Mouse (Mus musculus) heart, adult 2 months (tissue): ENCODE data around the gene Gm5788. TPM values are rescaled to one million over a fixed set of nuclear protein-coding genes. Genes with fewer than 3 reads are reported as not detected.
A peak's percentile ranks its signal among the peaks of the same experiment; 100 is the strongest.
"Not testable (repeated sequence)": the region's sequence is repeated elsewhere in the genome, so short reads cannot be mapped to it uniquely, and the experiment has no call there.

Experiments
- DNase-seq, 2 experiments: peaks; one replicate each; pipeline ENCODE4 v3.0.0; 2021
- H3K27ac ChIP-seq: fragments of 200-600 bp; 2 replicates; pipeline ENCODE4 v1.8.1; 2022
- H3K27me3 ChIP-seq: fragments of 200-500 bp; 2 replicates; pipeline ENCODE4 v1.6.1; 2012; ENCODE audit warnings: mild to moderate bottlenecking, low read length, inconsistent platforms, mixed read lengths; ENCODE audit not compliant: control insufficient read depth, insufficient read depth
- H3K36me3 ChIP-seq: fragments of 200-500 bp; 2 replicates; pipeline ENCODE4 v1.6.1; 2012; ENCODE audit warnings: low read length, inconsistent platforms; ENCODE audit not compliant: control insufficient read depth, insufficient read depth
- H3K4me1 ChIP-seq: fragments of 200-500 bp; 2 replicates; pipeline ENCODE4 v1.6.1; 2011; ENCODE audit warnings: low read length; ENCODE audit not compliant: control insufficient read depth, insufficient read depth
- H3K4me3 ChIP-seq: fragments of 200-600 bp; 2 replicates; pipeline ENCODE4 v1.8.1; 2022
- H3K79me2 ChIP-seq: fragments of 200-500 bp; replicated peaks from 2 replicates; pipeline ENCODE4 v1.6.1; 2012; ENCODE audit warnings: mild to moderate bottlenecking, inconsistent platforms, low read length, moderate library complexity, mixed read lengths; ENCODE audit not compliant: control insufficient read depth, insufficient read depth
- H3K9ac ChIP-seq: fragments of 200-500 bp; 2 replicates; pipeline ENCODE4 v1.6.1; 2012; ENCODE audit warnings: low read depth, mild to moderate bottlenecking, control low read depth, inconsistent platforms, low read length, mixed read lengths
- CTCF ChIP-seq: fragments of 200-600 bp; IDR thresholded peaks from 2 replicates; pipeline ENCODE4 v1.8.1; 2022; ENCODE audit warnings: antibody characterized with exemption, mild to moderate bottlenecking, moderate library complexity
- EP300 ChIP-seq: fragments of 200-500 bp; IDR thresholded peaks from 2 replicates; pipeline ENCODE4 v1.6.1; 2011; ENCODE audit warnings: low read depth, low read length, control low read depth; ENCODE audit not compliant: insufficient read depth
- POLR2A ChIP-seq: fragments of 200-500 bp; IDR thresholded peaks from 2 replicates; pipeline ENCODE4 v1.6.1; 2011; ENCODE audit warnings: mild to moderate bottlenecking, low read depth, low read length, control low read depth; ENCODE audit not compliant: insufficient read depth
- WGBS: fragments of 180-500 bp; shearing (Covaris S2); methylation state at CpG from one replicate; pipeline ENCODE4 v1.1.7; 2018; 5-methylcytosine and 5-hydroxymethylcytosine counted together
- intact Hi-C: fragments of 180-260 bp; cut with DNase I; formaldehyde crosslinking; loops from one replicate; pipeline ENCODE4 v1.15.1; 2025
- polyA plus RNA-seq: library from polyadenylated mRNA; depleted of rRNA; stranded (reverse); fragments of >200 nt; gene quantifications from 2 replicates; pipeline ENCODE4 v1.2.3, GENCODE M21; 2012
- total RNA-seq, 2 experiments: library from RNA; stranded (reverse); gene quantifications; 2 replicates each; pipeline ENCODE4 v1.2.3; 2021

Gm5788 gene
- total and polyA plus RNA-seq, 3 experiments: not detected

DNA sequence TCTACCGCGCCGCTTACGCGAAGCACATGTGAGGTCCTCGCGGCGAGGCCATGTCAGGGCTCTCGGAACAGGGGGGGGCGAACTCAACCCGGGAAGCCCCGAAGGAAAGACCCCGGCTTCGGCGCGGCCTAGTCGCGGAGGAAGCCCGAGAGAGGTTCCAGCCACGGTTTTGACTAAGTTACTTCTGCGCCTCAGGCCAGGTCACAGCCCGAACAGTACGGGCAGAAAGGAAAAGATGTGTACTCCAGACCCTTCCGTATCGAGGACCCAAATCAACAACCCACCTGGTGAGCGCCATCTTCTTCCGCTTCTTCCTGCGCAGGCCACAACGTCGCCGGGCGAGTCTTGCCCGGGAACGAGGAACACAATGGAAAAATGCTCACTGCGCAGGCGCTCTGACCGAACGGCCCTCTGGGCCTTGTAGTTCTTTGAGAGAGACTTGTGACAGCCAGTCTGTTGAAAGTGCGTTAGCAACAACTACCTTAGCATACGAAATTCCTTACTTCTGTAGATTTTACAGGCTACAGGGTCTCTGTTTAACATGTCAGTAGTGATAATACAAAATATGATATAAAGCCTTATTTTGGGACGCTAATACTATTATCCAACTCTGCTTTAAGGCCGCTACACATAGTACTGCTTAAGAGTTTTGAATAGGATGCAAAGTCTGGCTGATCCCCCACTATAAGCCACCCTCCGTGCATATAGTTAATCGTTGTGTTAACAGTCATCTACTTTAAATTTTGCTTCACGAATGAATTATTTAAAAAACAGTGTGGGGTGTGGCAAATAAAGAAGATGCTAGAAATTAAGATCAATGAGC is 22.3 kb upstream of the Gm5788 start, which contains the start of gene Snw1:
Snw1 (minus strand) TSS at position 311 of the 823 bp plus-strand sequence.
- intact Hi-C loops: loop anchor here (2.0 kb wide), 1 partner anchor 29 kb away; the partner anchor contains the start of gene Slirp
- 3% methylated on average over 45 of the region's 45 CpGs for WGBS
- DNase-seq: peak; percentile 94 to 96
- peak within 1 kb of the TSS; percentile 94 for H3K9ac ChIP-seq
- peak within 1 kb of the TSS; percentile 96 for H3K27ac ChIP-seq
- peaks cover 19% of the 10 kb centered on the region for H3K36me3 ChIP-seq
- TF ChIP-seq EP300: peak; percentile 67; the same call in 1 of the 2 replicates
- no peak for TF ChIP-seq CTCF
- TF ChIP-seq POLR2A: peak; percentile 91
- H3K27me3 ChIP-seq: no peaks in the 10 kb centered on the region
- H3K4me3 ChIP-seq: peak within 1 kb of the TSS; percentile 87
- H3K4me1 ChIP-seq: peaks cover 4% of the 10 kb centered on the region
- peaks cover 5% of the 10 kb centered on the region for H3K79me2 ChIP-seq

DNA sequence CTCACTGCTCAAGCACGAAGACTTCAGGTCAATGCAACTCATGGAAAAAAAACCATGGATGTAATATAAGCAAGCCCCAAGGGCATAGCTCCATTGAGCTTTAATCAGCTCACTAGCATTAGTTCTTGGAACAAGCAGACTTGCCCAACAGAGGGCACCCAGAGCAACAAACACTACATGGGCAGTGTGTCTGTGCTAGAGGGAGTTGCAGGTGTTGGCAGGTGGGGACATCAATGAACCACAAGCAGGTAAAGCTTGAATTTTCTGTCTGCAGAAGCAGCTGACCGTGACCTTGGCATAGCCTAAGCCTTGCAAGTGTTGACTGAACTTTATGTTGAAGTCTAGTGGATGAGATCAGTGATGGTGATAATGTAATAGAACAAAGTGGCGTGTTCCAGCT is 19.8 kb upstream of the Gm5788 start:
- intact Hi-C loops: no loop called here
- TF ChIP-seq CTCF: no peak
- TF ChIP-seq EP300: no peak
- no peak for TF ChIP-seq POLR2A
- no peak for DNase-seq

GRCm38 (mm10) chr12:87482482-87482881 is 12.0 kb upstream of the Gm5788 start:
- 84% methylated on average over 5 of the region's 5 CpGs for WGBS
- H3K27ac ChIP-seq, H3K79me2 ChIP-seq, H3K36me3 ChIP-seq, H3K4me3 ChIP-seq, DNase-seq, H3K4me1 ChIP-seq, H3K9ac ChIP-seq, H3K27me3 ChIP-seq, intact Hi-C loops: not testable (repeated sequence)

More for the DNA sequence above, 19.8 kb upstream of the Gm5788 start:
- Histone ChIP-seq H3K4me1 (peaks cover 4% of the 10 kb centered on the region), H3K4me3 (no peak overlapping the region), H3K9ac (no peak overlapping the region), H3K36me3 (peaks cover 10% of the 10 kb centered on the region), H3K79me2 (peaks cover 5% of the 10 kb centered on the region), H3K27ac (no peak overlapping the region), H3K27me3 (no peaks in the 10 kb centered on the region)
- 63% methylated on average over 3 of the region's 3 CpGs for WGBS

DNA sequence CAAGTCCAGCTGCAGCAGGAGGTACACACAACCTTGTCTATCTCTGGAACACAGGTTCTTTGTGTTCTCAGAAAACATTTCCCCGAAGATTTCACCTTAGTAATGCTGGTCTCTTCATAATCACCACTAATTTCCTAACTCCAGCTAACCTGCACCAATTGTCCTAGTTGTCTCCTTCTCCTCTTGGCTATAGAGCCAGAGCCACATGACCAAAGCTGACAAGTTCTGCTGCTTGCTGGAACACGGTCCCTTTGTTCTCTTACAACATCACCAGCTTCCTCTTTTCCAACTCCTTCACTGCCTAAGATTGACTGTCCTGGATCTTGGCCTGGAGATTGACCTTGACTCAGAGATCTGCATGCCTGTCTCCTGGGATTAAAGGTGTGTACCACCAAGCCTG is 5.8 kb upstream of the Gm5788 start:
- 45% methylated on average over 2 of the region's 2 CpGs for WGBS
- H3K27me3 ChIP-seq, H3K79me2 ChIP-seq, H3K36me3 ChIP-seq, intact Hi-C loops, DNase-seq, H3K4me3 ChIP-seq, H3K4me1 ChIP-seq, H3K9ac ChIP-seq, H3K27ac ChIP-seq: not testable (repeated sequence)

DNA sequence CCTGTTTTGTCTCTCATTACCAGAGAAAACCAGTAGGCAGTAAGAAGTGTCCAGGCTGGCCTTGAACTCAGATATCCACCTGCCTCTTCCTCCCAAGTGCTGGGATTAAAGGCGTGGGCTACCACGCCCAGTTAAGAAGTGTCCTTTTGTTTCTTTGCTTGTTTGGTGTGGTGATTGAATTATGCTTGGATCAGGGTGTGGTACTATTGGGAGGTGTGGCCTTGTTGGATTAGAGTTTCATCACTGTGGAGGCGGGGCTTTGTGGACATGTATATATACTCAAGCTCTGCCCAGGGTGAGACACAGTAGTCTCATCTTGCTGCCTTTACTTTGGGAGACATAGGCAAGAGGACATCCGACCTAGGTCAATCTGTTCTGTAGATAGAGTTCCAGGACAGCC is 19.5 kb downstream of the Gm5788 start, which contains the start of gene Gm8300:
Gm8300 (plus strand) TSS at position 301 of the 400 bp plus-strand sequence.
- H3K79me2 ChIP-seq, H3K9ac ChIP-seq, H3K27ac ChIP-seq, H3K36me3 ChIP-seq, H3K4me1 ChIP-seq, H3K27me3 ChIP-seq, intact Hi-C loops, H3K4me3 ChIP-seq, DNase-seq: not testable (repeated sequence)
- WGBS: 75% methylated on average over 4 of the region's 4 CpGs

- H3K27me3 ChIP-seq, H3K36me3 ChIP-seq, intact Hi-C loops, H3K27ac ChIP-seq, H3K9ac ChIP-seq, H3K4me1 ChIP-seq, DNase-seq, H3K79me2 ChIP-seq, H3K4me3 ChIP-seq: not testable (repeated sequence)
- WGBS: 51% methylated on average over 3 of the region's 3 CpGs
Measured at GRCm38 (mm10) chr12:87519616-87520015, 25.1 kb downstream of the Gm5788 start.
